Mouse (Mus musculus) embryonic facial prominence, embryonic 10.5 days (tissue): ENCODE data around the gene Ndufs7. TPM values are rescaled to one million over a fixed set of nuclear protein-coding genes. Genes with fewer than 3 reads are reported as not detected.
A peak's percentile ranks its signal among the peaks of the same experiment; 100 is the strongest.

ENCODE experiments used
- DNase-seq: peaks from one replicate; pipeline ENCODE4 v3.0.0-alpha.2; 2017; ENCODE audit warnings: low spot score
- H3K27ac ChIP-seq: fragments of 300-500 bp; sonication (generic); replicated peaks from 2 replicates; pipeline ENCODE4 v1.5.1; 2016; ENCODE audit warnings: mild to moderate bottlenecking
- H3K27me3 ChIP-seq: fragments of 300-500 bp; sonication (generic); replicated peaks from 2 replicates; pipeline ENCODE4 v1.6.1; 2016; ENCODE audit warnings: low read depth, mild to moderate bottlenecking; ENCODE audit not compliant: poor library complexity, severe bottlenecking
- H3K36me3 ChIP-seq: fragments of 300-500 bp; sonication (generic); replicated peaks from 2 replicates; pipeline ENCODE4 v1.6.1; 2016; ENCODE audit warnings: mild to moderate bottlenecking, moderate library complexity
- H3K4me1 ChIP-seq: fragments of 300-500 bp; sonication (generic); 2 replicates; pipeline ENCODE4 v1.6.1; 2016
- H3K4me3 ChIP-seq: fragments of 300-500 bp; sonication (generic); 2 replicates; pipeline ENCODE4 v1.5.1; 2016; ENCODE audit warnings: mild to moderate bottlenecking, moderate library complexity
- H3K9me3 ChIP-seq: fragments of 300-500 bp; sonication (generic); 2 replicates; pipeline ENCODE4 v1.6.1; 2016; ENCODE audit warnings: mild to moderate bottlenecking
- WGBS: fragments of 180-500 bp; shearing (Covaris S2); methylation state at CpG from one replicate; pipeline ENCODE4 v1.1.7; 2016; 5-methylcytosine and 5-hydroxymethylcytosine counted together
- polyA plus RNA-seq: library from polyadenylated mRNA; unstranded; fragments of >200 nt; fragmentation: Nextera tagmentation; extraction: Ambion mirVana; gene quantifications from 2 replicates; pipeline ENCODE4 v1.2.1, GENCODE M21; 2016

Ndufs7 gene
- polyA plus RNA-seq, 1 experiment from 2014 or later: 303 TPM

- H3K27ac ChIP-seq: peak within 1 kb of the TSS; percentile 99
- under 1% methylated on average over 72 of the region's 72 CpGs for WGBS
- peak; percentile 98 for DNase-seq
- H3K27me3 ChIP-seq: peaks cover 12% of the 10 kb centered on the region
- H3K36me3 ChIP-seq: peaks cover 42% of the 10 kb centered on the region
- H3K4me3 ChIP-seq: peak within 1 kb of the TSS; percentile 98
- H3K9me3 ChIP-seq: no peaks in the 10 kb centered on the region
- peaks cover 49% of the 10 kb centered on the region for H3K4me1 ChIP-seq
Observed at GRCm38 (mm10) chr10:80292251-80293146, 43.6 kb downstream of the Ndufs7 start, which contains the start of gene Rps15. Rps15 (plus strand) TSS chr10:80292453.

GRCm38 (mm10) chr10:80293325-80293724 lies 44.4 kb downstream of the Ndufs7 start:
- peaks cover 55% of the 10 kb centered on the region for H3K4me1 ChIP-seq
- peak overlapping the region; percentile 98 for H3K4me3 ChIP-seq
- peaks cover 35% of the 10 kb centered on the region for H3K36me3 ChIP-seq
- peak overlapping the region; percentile 99 for H3K27ac ChIP-seq
- H3K27me3 ChIP-seq: peaks cover 21% of the 10 kb centered on the region
- H3K9me3 ChIP-seq: no peaks in the 10 kb centered on the region
- DNase-seq: no peak
- 27% methylated on average over 14 of the region's 14 CpGs for WGBS

- Histone ChIP-seq H3K9me3 (no peaks in the 10 kb centered on the region), H3K4me1 (peaks cover 65% of the 10 kb centered on the region), H3K4me3 (peak overlapping the region; percentile 98), H3K27me3 (peaks cover 31% of the 10 kb centered on the region), H3K36me3 (peaks cover 25% of the 10 kb centered on the region), H3K27ac (no peak overlapping the region)
- DNase-seq: no peak
- 76% methylated on average over 4 of the region's 4 CpGs for WGBS
Observed at GRCm38 (mm10) chr10:80294311-80294710, 45.4 kb downstream of the Ndufs7 start.

GRCm38 (mm10) chr10:80294788-80295303 lies 45.9 kb downstream of the Ndufs7 start:
- 47% methylated on average over 7 of the region's 7 CpGs for WGBS
- H3K4me1 ChIP-seq: peaks cover 70% of the 10 kb centered on the region
- H3K4me3 ChIP-seq: peak overlapping the region; percentile 98

GRCm38 (mm10) chr10:80295618-80296425 lies 46.9 kb downstream of the Ndufs7 start, which contains the start of gene Apc2:
Apc2 (plus strand) TSS chr10:80295977.
- Histone ChIP-seq H3K9me3 (no peaks in the 10 kb centered on the region), H3K4me1 (peaks cover 80% of the 10 kb centered on the region), H3K27ac (peak within 1 kb of the TSS; percentile 42), H3K36me3 (peaks cover 24% of the 10 kb centered on the region), H3K4me3 (peak within 1 kb of the TSS; percentile 98), H3K27me3 (peaks cover 46% of the 10 kb centered on the region)
- peak; percentile 82 for DNase-seq
- WGBS: under 1% methylated on average over 26 of the region's 26 CpGs

More at GRCm38 (mm10) chr10:80294788-80295303, 45.9 kb downstream of the Ndufs7 start:
- peaks cover 36% of the 10 kb centered on the region for H3K27me3 ChIP-seq
- H3K36me3 ChIP-seq: peaks cover 24% of the 10 kb centered on the region
- H3K27ac ChIP-seq: no peak overlapping the region
- no peaks in the 10 kb centered on the region for H3K9me3 ChIP-seq
- no peak for DNase-seq

GRCm38 (mm10) chr10:80296824-80297223 lies 47.9 kb downstream of the Ndufs7 start:
- Histone ChIP-seq H3K27me3 (peaks cover 56% of the 10 kb centered on the region), H3K27ac (peak overlapping the region; percentile 42), H3K9me3 (no peaks in the 10 kb centered on the region), H3K4me1 (peaks cover 89% of the 10 kb centered on the region), H3K4me3 (peak overlapping the region; percentile 98), H3K36me3 (peaks cover 24% of the 10 kb centered on the region)
- WGBS: 79% methylated on average over 5 of the region's 5 CpGs
- no peak for DNase-seq

- H3K36me3 ChIP-seq: peaks cover 24% of the 10 kb centered on the region
- H3K9me3 ChIP-seq: no peaks in the 10 kb centered on the region
- H3K27me3 ChIP-seq: peaks cover 64% of the 10 kb centered on the region
- 71% methylated on average over 8 of the region's 8 CpGs for WGBS
- no peak for DNase-seq
- peaks cover 92% of the 10 kb centered on the region for H3K4me1 ChIP-seq
- no peak overlapping the region for H3K27ac ChIP-seq
- 0 out of 2 replicates have a peak overlapping the region, but pooled peaks have one; percentile 8 for H3K4me3 ChIP-seq
Observed at GRCm38 (mm10) chr10:80297526-80298133, 48.7 kb downstream of the Ndufs7 start.

- 4% methylated on average over 26 of the region's 26 CpGs for WGBS
Observed at GRCm38 (mm10) chr10:80298571-80299281, 49.8 kb downstream of the Ndufs7 start.

GRCm38 (mm10) chr10:80299301-80299700 lies 50.4 kb downstream of the Ndufs7 start:
- 7% methylated on average over 15 of the region's 15 CpGs for WGBS
- Histone ChIP-seq H3K9me3 (no peaks in the 10 kb centered on the region), H3K27me3 (peaks cover 76% of the 10 kb centered on the region), H3K4me3 (peak overlapping the region; percentile 56), H3K4me1 (peaks cover 82% of the 10 kb centered on the region), H3K27ac (peak overlapping the region; percentile 83), H3K36me3 (peaks cover 9% of the 10 kb centered on the region)
- no peak for DNase-seq

More at GRCm38 (mm10) chr10:80298571-80299281, 49.8 kb downstream of the Ndufs7 start:
- peak; percentile 92 for DNase-seq
- H3K36me3 ChIP-seq: peaks cover 15% of the 10 kb centered on the region
- H3K27ac ChIP-seq: peak overlapping the region; percentile 83
- peaks cover 88% of the 10 kb centered on the region for H3K4me1 ChIP-seq
- peaks cover 70% of the 10 kb centered on the region for H3K27me3 ChIP-seq
- H3K4me3 ChIP-seq: peak overlapping the region; percentile 56
- no peaks in the 10 kb centered on the region for H3K9me3 ChIP-seq

GRCm38 (mm10) chr10:80299824-80300223 lies 50.9 kb downstream of the Ndufs7 start:
- no peaks in the 10 kb centered on the region for H3K9me3 ChIP-seq
- H3K36me3 ChIP-seq: peaks cover 5% of the 10 kb centered on the region
- 46% methylated on average over 10 of the region's 10 CpGs for WGBS
- peaks cover 82% of the 10 kb centered on the region for H3K4me1 ChIP-seq
- H3K27me3 ChIP-seq: peaks cover 81% of the 10 kb centered on the region
- H3K27ac ChIP-seq: peak overlapping the region; percentile 83; the same call in 1 of the 2 replicates
- peak overlapping the region; percentile 56 for H3K4me3 ChIP-seq
- DNase-seq: no peak

- peak overlapping the region; percentile 81 for H3K27ac ChIP-seq
- H3K9me3 ChIP-seq: no peaks in the 10 kb centered on the region
- peaks cover 75% of the 10 kb centered on the region for H3K4me1 ChIP-seq
- WGBS: 18% methylated on average over 11 of the region's 11 CpGs
- H3K4me3 ChIP-seq: peak overlapping the region; percentile 56
- H3K27me3 ChIP-seq: peaks cover 90% of the 10 kb centered on the region
- peaks cover 10% of the 10 kb centered on the region for H3K36me3 ChIP-seq
- no peak for DNase-seq
Observed at GRCm38 (mm10) chr10:80300672-80301181, 51.8 kb downstream of the Ndufs7 start.
